Mouse (Mus musculus) adipocyte (in vitro differentiated cells): Measurements from ENCODE around the gene Oxsr1.
"Not testable (repeated sequence)": the region's sequence is repeated elsewhere in the genome, so short reads cannot be mapped to it uniquely, and the experiment has no call there.

Experiments used
- DNase-seq: peaks from one replicate; pipeline ENCODE4 v3.0.0-alpha.2; 2016; ENCODE audit warnings: low spot score

Gene Oxsr1

GRCm38 (mm10) chr9:119322289-119323259 is at the start of gene Oxsr1:
Gene Oxsr1 (minus strand): TSS chr9:119322427.
- peak; percentile 100 for DNase-seq

GRCm38 (mm10) chr9:119371251-119371650 is 49.0 kb upstream of the Oxsr1 start:
- DNase-seq = no peak

- DNase-seq = not testable (repeated sequence)
Observed at GRCm38 (mm10) chr9:119370770-119371169, 48.5 kb upstream of the Oxsr1 start.

GRCm38 (mm10) chr9:119368367-119368766 is 46.1 kb upstream of the Oxsr1 start:
- no peak for DNase-seq

- no peak for DNase-seq
Observed at GRCm38 (mm10) chr9:119365284-119365683, 43.1 kb upstream of the Oxsr1 start, which contains the start of gene Slc22a14. Gene Slc22a14 (minus strand): TSS chr9:119365553.

GRCm38 (mm10) chr9:119363229-119363628 is 41.0 kb upstream of the Oxsr1 start:
- DNase-seq = no peak

- no peak for DNase-seq
Observed at GRCm38 (mm10) chr9:119361416-119361815, 39.2 kb upstream of the Oxsr1 start.

- DNase-seq = no peak
Observed at GRCm38 (mm10) chr9:119358058-119358429, 35.8 kb upstream of the Oxsr1 start.

- peak; percentile 82 for DNase-seq
Observed at GRCm38 (mm10) chr9:119357331-119358057, 35.3 kb upstream of the Oxsr1 start, which contains the start of gene Xylb. Gene Xylb (plus strand): TSS chr9:119357381.

GRCm38 (mm10) chr9:119355943-119356342 is 33.7 kb upstream of the Oxsr1 start:
- DNase-seq = no peak

GRCm38 (mm10) chr9:119353926-119354325 is 31.7 kb upstream of the Oxsr1 start:
- DNase-seq = no peak

GRCm38 (mm10) chr9:119352060-119352459 is 29.8 kb upstream of the Oxsr1 start:
- DNase-seq = peak; percentile 74

- no peak for DNase-seq
Observed at GRCm38 (mm10) chr9:119350947-119351705, 28.9 kb upstream of the Oxsr1 start.

GRCm38 (mm10) chr9:119350531-119350930 is 28.3 kb upstream of the Oxsr1 start:
- DNase-seq = no peak

GRCm38 (mm10) chr9:119346376-119346775 is 24.1 kb upstream of the Oxsr1 start:
- no peak for DNase-seq

- DNase-seq = no peak
Observed at GRCm38 (mm10) chr9:119342728-119343127, 20.5 kb upstream of the Oxsr1 start.

- DNase-seq = peak; percentile 99
Observed at GRCm38 (mm10) chr9:119340909-119341816, 18.9 kb upstream of the Oxsr1 start, which contains the start of gene Myd88. Gene Myd88 (minus strand): TSS chr9:119341411.

- DNase-seq = no peak
Observed at GRCm38 (mm10) chr9:119340212-119340580, 18.0 kb upstream of the Oxsr1 start.

- DNase-seq = peak; percentile 88
Observed at GRCm38 (mm10) chr9:119339558-119340211, 17.5 kb upstream of the Oxsr1 start, which contains the start of gene Acaa1a. Gene Acaa1a (plus strand): TSS chr9:119339676.

- DNase-seq = no peak
Observed at GRCm38 (mm10) chr9:119339106-119339505, 16.9 kb upstream of the Oxsr1 start.
